Mouse (Mus musculus) bone marrow macrophage, adult 2 months (primary cell): ENCODE measurements around the gene Meis1. TPM values are rescaled to one million over a fixed set of nuclear protein-coding genes. Genes with fewer than 3 reads are reported as not detected.

Experiments
- H3K27ac ChIP-seq: 2 replicates; pipeline ENCODE4 v1.5.1; 2012; ENCODE audit warnings: low read depth, low read length; ENCODE audit not compliant: insufficient read depth
- H3K4me1 ChIP-seq: 2 replicates; pipeline ENCODE4 v1.6.1; 2012; ENCODE audit warnings: low read length; ENCODE audit not compliant: control insufficient read depth, insufficient read depth
- H3K4me3 ChIP-seq: 2 replicates; pipeline ENCODE4 v1.5.1; 2012; ENCODE audit warnings: mild to moderate bottlenecking, low read length, moderate library complexity; ENCODE audit not compliant: insufficient read depth
- CTCF ChIP-seq: IDR thresholded peaks from 2 replicates; pipeline ENCODE4 v1.5.1; 2012; ENCODE audit warnings: low read depth, mild to moderate bottlenecking, low read length, moderate library complexity
- POLR2A ChIP-seq: IDR thresholded peaks from 2 replicates; pipeline ENCODE4 v1.6.1; 2012; ENCODE audit warnings: mild to moderate bottlenecking, low read depth, low read length, borderline replicate concordance
- polyA plus RNA-seq: library from polyadenylated mRNA; stranded (reverse); fragments of >200 nt; gene quantifications from 2 replicates; pipeline ENCODE4 v1.2.4, GENCODE M21; 2012; ENCODE audit not compliant: missing spikeins, insufficient read depth, insufficient read length

The Meis1 gene
- polyA plus RNA-seq, 1 experiment: 2.8 TPM

- no peaks in the 10 kb centered on the region for H3K4me1 ChIP-seq
- no peak overlapping the region for H3K4me3 ChIP-seq
- TF ChIP-seq POLR2A: no peak
- no peak for TF ChIP-seq CTCF
- no peak overlapping the region for H3K27ac ChIP-seq
Measured at GRCm38 (mm10) chr11:18872793-18873192, 146.0 kb downstream of the Meis1 start.

- Histone ChIP-seq H3K4me3 (no peak overlapping the region), H3K27ac (no peak overlapping the region), H3K4me1 (no peaks in the 10 kb centered on the region)
- TF ChIP-seq POLR2A (no peak), CTCF (no peak)
Measured at GRCm38 (mm10) chr11:18872118-18872751, 146.6 kb downstream of the Meis1 start.

GRCm38 (mm10) chr11:18871170-18872081 lies 147.4 kb downstream of the Meis1 start:
- Histone ChIP-seq H3K27ac (no peak overlapping the region), H3K4me3 (no peak overlapping the region), H3K4me1 (no peaks in the 10 kb centered on the region)
- TF ChIP-seq CTCF (no peak), POLR2A (no peak)

GRCm38 (mm10) chr11:18870121-18870931 lies 148.5 kb downstream of the Meis1 start:
- no peak overlapping the region for H3K4me3 ChIP-seq
- H3K27ac ChIP-seq: no peak overlapping the region
- TF ChIP-seq CTCF (no peak), POLR2A (no peak)
- no peaks in the 10 kb centered on the region for H3K4me1 ChIP-seq

GRCm38 (mm10) chr11:18869429-18869969 lies 149.3 kb downstream of the Meis1 start:
- no peak overlapping the region for H3K4me3 ChIP-seq
- no peaks in the 10 kb centered on the region for H3K4me1 ChIP-seq
- TF ChIP-seq CTCF (no peak), POLR2A (no peak)
- no peak overlapping the region for H3K27ac ChIP-seq

GRCm38 (mm10) chr11:18867665-18868064 lies 151.1 kb downstream of the Meis1 start:
- Histone ChIP-seq H3K4me3 (no peak overlapping the region), H3K4me1 (no peaks in the 10 kb centered on the region), H3K27ac (no peak overlapping the region)
- TF ChIP-seq POLR2A: no peak
- no peak for TF ChIP-seq CTCF

- no peaks in the 10 kb centered on the region for H3K4me1 ChIP-seq
- no peak overlapping the region for H3K4me3 ChIP-seq
- TF ChIP-seq CTCF: no peak
- no peak for TF ChIP-seq POLR2A
- H3K27ac ChIP-seq: no peak overlapping the region
Measured at GRCm38 (mm10) chr11:18866198-18866836, 152.5 kb downstream of the Meis1 start.

- H3K27ac ChIP-seq: no peak overlapping the region
Measured at GRCm38 (mm10) chr11:18850772-18851171, 168.0 kb downstream of the Meis1 start.

GRCm38 (mm10) chr11:18847650-18848049 lies 171.1 kb downstream of the Meis1 start:
- TF ChIP-seq CTCF (no peak), POLR2A (no peak)
- Histone ChIP-seq H3K27ac (no peak overlapping the region), H3K4me3 (no peak overlapping the region), H3K4me1 (no peaks in the 10 kb centered on the region)

More at GRCm38 (mm10) chr11:18850772-18851171, 168.0 kb downstream of the Meis1 start:
- Histone ChIP-seq H3K4me1 (no peaks in the 10 kb centered on the region), H3K4me3 (no peak overlapping the region)
- no peak for TF ChIP-seq POLR2A
- TF ChIP-seq CTCF: no peak
